Mouse (Mus musculus): ENCODE measurements around the gene Sp1. TPM values are rescaled to one million over a fixed set of nuclear protein-coding genes. Genes with fewer than 3 reads are reported as not detected.

Sp1 gene
- total RNA-seq, 1 experiment from 2014 or later: 105 TPM

- ATAC-seq (ENCODE audit: extremely low read depth, insufficient number of reproducible peaks, low FRiP score, poor library complexity, severe bottlenecking): 0 out of 2 replicates have a peak, but pooled peaks have one; percentile 23
Observed at GRCm38 (mm10) chr15:102463666-102464065, 57.7 kb downstream of the Sp1 start.

GRCm38 (mm10) chr15:102468675-102469370 lies 62.9 kb downstream of the Sp1 start:
- no peak for ATAC-seq (ENCODE audit: extremely low read depth, insufficient number of reproducible peaks, low FRiP score, poor library complexity, severe bottlenecking)

- ATAC-seq (ENCODE audit: extremely low read depth, insufficient number of reproducible peaks, low FRiP score, poor library complexity, severe bottlenecking): peak; percentile 98
Observed at GRCm38 (mm10) chr15:102470183-102470604, 64.3 kb downstream of the Sp1 start, which contains the start of gene Pcbp2. Gene Pcbp2 (plus strand): TSS chr15:102470539.

GRCm38 (mm10) chr15:102470605-102471294 lies 64.8 kb downstream of the Sp1 start:
- ATAC-seq (ENCODE audit: extremely low read depth, insufficient number of reproducible peaks, low FRiP score, poor library complexity, severe bottlenecking): peak; percentile 34; the same call in 1 of the 2 replicates

GRCm38 (mm10) chr15:102471295-102471645 lies 65.3 kb downstream of the Sp1 start:
- no peak for ATAC-seq (ENCODE audit: extremely low read depth, insufficient number of reproducible peaks, low FRiP score, poor library complexity, severe bottlenecking)

GRCm38 (mm10) chr15:102471727-102472126 lies 65.8 kb downstream of the Sp1 start:
- ATAC-seq (ENCODE audit: extremely low read depth, insufficient number of reproducible peaks, low FRiP score, poor library complexity, severe bottlenecking): no peak

GRCm38 (mm10) chr15:102473246-102473645 lies 67.3 kb downstream of the Sp1 start:
- no peak for ATAC-seq (ENCODE audit: extremely low read depth, insufficient number of reproducible peaks, low FRiP score, poor library complexity, severe bottlenecking)

GRCm38 (mm10) chr15:102474520-102474919 lies 68.6 kb downstream of the Sp1 start:
- ATAC-seq (ENCODE audit: extremely low read depth, insufficient number of reproducible peaks, low FRiP score, poor library complexity, severe bottlenecking): no peak

GRCm38 (mm10) chr15:102483136-102483535 lies 77.2 kb downstream of the Sp1 start:
- no peak for ATAC-seq (ENCODE audit: extremely low read depth, insufficient number of reproducible peaks, low FRiP score, poor library complexity, severe bottlenecking)

- ATAC-seq (ENCODE audit: extremely low read depth, insufficient number of reproducible peaks, low FRiP score, poor library complexity, severe bottlenecking): no peak
Observed at GRCm38 (mm10) chr15:102485853-102486252, 79.9 kb downstream of the Sp1 start.

Other genes with a start within 250 kb of the Sp1 start
- 118 and 120 TPM in 2 replicates for gene Zfp740, start 202.9 kb upstream of the Sp1 start, total RNA-seq (2017)
- gene Csad, start 201.4 kb upstream of the Sp1 start, total RNA-seq (2017): 47.6 and 56.0 TPM in 2 replicates
- 338 and 351 TPM in 2 replicates for gene Itgb7, start 174.2 kb upstream of the Sp1 start, total RNA-seq (2017)
- 28.2 and 38.3 TPM in 2 replicates for gene Rarg, start 148.6 kb upstream of the Sp1 start, total RNA-seq (2017)
- 0.49 TPM in 1 of 2 replicates, not detected in the other for gene Gm9918, start 135.6 kb upstream of the Sp1 start, total RNA-seq (2017)
- 21.6 and 22.6 TPM in 2 replicates for gene Mfsd5, start 126.7 kb upstream of the Sp1 start, total RNA-seq (2017)
- 1.2 and 6.1 TPM in 2 replicates for gene Espl1, start 109.9 kb upstream of the Sp1 start, total RNA-seq (2017)
- 495 and 562 TPM in 2 replicates for gene Pfdn5, start 80.0 kb upstream of the Sp1 start, total RNA-seq (2017)
- 44.2 and 56.0 TPM in 2 replicates for gene Myg1, start 74.4 kb upstream of the Sp1 start, total RNA-seq (2017)
- 46.0 and 50.6 TPM in 2 replicates for gene Aaas, start 55.4 kb upstream of the Sp1 start, total RNA-seq (2017)
- gene Sp7, start 39.0 kb upstream of the Sp1 start, total RNA-seq (2017): not detected in 2 replicates
- 0.74 and 1.2 TPM in 2 replicates for gene Amhr2, start 39.2 kb downstream of the Sp1 start, total RNA-seq (2017)
- 272 and 296 TPM in 2 replicates for gene Prr13, start 52.9 kb downstream of the Sp1 start, total RNA-seq (2017)
- 144 TPM in 2 replicates for gene Pcbp2, start 64.4 kb downstream of the Sp1 start, total RNA-seq (2017)
- gene Gm10337, start 97.6 kb downstream of the Sp1 start, total RNA-seq (2017): not detected in 2 replicates
- gene Map3k12, start 110.9 kb downstream of the Sp1 start, total RNA-seq (2017): 0.93 and 1.2 TPM in 2 replicates
- 29.1 and 34.6 TPM in 2 replicates for gene Tarbp2, start 112.0 kb downstream of the Sp1 start, total RNA-seq (2017)
- 1.4 and 6.1 TPM in 2 replicates for gene Npff, start 118.8 kb downstream of the Sp1 start, total RNA-seq (2017)
- gene Gm28047, start 218.9 kb downstream of the Sp1 start, total RNA-seq (2017): not detected in 2 replicates
- gene Atf7, start 219.3 kb downstream of the Sp1 start, total RNA-seq (2017): 61.0 and 74.3 TPM in 2 replicates

All from neutrophil, adult 5-6 weeks (primary cell).